Mouse (Mus musculus) stomach, embryonic 14.5 days (tissue): Measurements from ENCODE around the gene Actr3b. TPM values are rescaled to one million over a fixed set of nuclear protein-coding genes. Genes with fewer than 3 reads are reported as not detected.

Experiments
- ATAC-seq: fragments of 200-750 bp; cut with Nextera tagmentation; 2 replicates; pipeline ENCODE4 v1.8.0; 2017; ENCODE audit warnings: low read depth, moderate TSS enrichment; ENCODE audit not compliant: insufficient number of reproducible peaks, insufficient read depth, low FRiP score
- H3K27ac ChIP-seq: fragments of 300-500 bp; sonication (generic); 2 replicates; pipeline ENCODE4 v1.5.1; 2014; ENCODE audit warnings: mild to moderate bottlenecking, low read length, moderate library complexity, mixed read lengths
- H3K27me3 ChIP-seq: fragments of 300-500 bp; sonication (generic); 2 replicates; pipeline ENCODE4 v1.6.1; 2014; ENCODE audit warnings: low read length, control low read depth, mixed read lengths; ENCODE audit not compliant: control insufficient read depth, insufficient read depth
- H3K36me3 ChIP-seq: fragments of 300-500 bp; sonication (generic); 2 replicates; pipeline ENCODE4 v1.6.1; 2014; ENCODE audit warnings: mild to moderate bottlenecking, control low read depth, low read length, moderate library complexity, mixed read lengths; ENCODE audit not compliant: control insufficient read depth, insufficient read depth
- H3K4me1 ChIP-seq: fragments of 300-500 bp; sonication (generic); 2 replicates; pipeline ENCODE4 v1.6.1; 2014; ENCODE audit warnings: low read length, control low read depth, mixed read lengths; ENCODE audit not compliant: control insufficient read depth, insufficient read depth
- H3K4me2 ChIP-seq: fragments of 300-500 bp; sonication (generic); replicated peaks from 2 replicates; pipeline ENCODE4 v1.6.1; 2014; ENCODE audit warnings: low read depth, low read length, control low read depth
- H3K4me3 ChIP-seq: fragments of 300-500 bp; sonication (generic); 2 replicates; pipeline ENCODE4 v1.5.1; 2014; ENCODE audit warnings: low read depth, low read length, control low read depth
- H3K9ac ChIP-seq: fragments of 300-500 bp; sonication (generic); replicated peaks from 2 replicates; pipeline ENCODE4 v1.6.1; 2014; ENCODE audit warnings: low read depth, mild to moderate bottlenecking, control low read depth, low read length, moderate library complexity, mixed read lengths
- H3K9me3 ChIP-seq: fragments of 300-500 bp; sonication (generic); 2 replicates; pipeline ENCODE4 v1.6.1; 2016; ENCODE audit warnings: low read depth, low read length, control low read depth; ENCODE audit not compliant: control insufficient read depth
- WGBS: fragments of 180-500 bp; shearing (Covaris S2); extraction: QIAGEN DNeasy Blood & Tissue Kit; methylation state at CpG from one replicate; pipeline ENCODE4 v1.1.7; 2014; 5-methylcytosine and 5-hydroxymethylcytosine counted together
- polyA plus RNA-seq: library from polyadenylated mRNA; unstranded; fragments of >200 nt; fragmentation: Nextera tagmentation; extraction: Ambion mirVana; gene quantifications from 2 replicates; pipeline ENCODE4 v1.2.1, GENCODE M21; 2014

Gene Actr3b
- polyA plus RNA-seq, 1 experiment from 2014 or later: 4.4 TPM

DNA sequence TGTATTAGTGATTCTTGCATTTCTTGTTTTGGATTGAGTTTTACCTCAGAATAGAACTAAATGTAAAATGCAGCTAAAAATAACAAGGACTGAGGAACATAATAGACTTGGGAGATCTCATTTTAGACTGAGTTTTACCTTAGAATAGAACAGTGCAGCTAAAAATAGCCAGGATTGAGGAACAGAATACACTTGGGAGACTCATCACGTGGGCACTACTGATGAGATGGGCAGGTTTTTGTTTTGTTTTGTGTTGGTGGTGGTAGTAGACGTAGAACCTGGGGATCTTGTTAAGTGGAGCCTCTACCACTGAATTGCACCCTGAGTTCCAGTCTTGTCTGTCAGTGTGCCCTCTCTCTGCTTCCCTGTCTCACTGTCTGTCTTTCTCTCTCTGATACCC, 2.1 kb downstream of the Actr3b start:
- no peak overlapping the region for H3K4me3 ChIP-seq
- H3K9ac ChIP-seq: no peak overlapping the region
- H3K9me3 ChIP-seq: no peaks in the 10 kb centered on the region
- no peaks in the 10 kb centered on the region for H3K4me1 ChIP-seq
- H3K27ac ChIP-seq: no peak overlapping the region
- 89% methylated on average over 2 of the region's 2 CpGs for WGBS
- no peak for ATAC-seq
- H3K4me2 ChIP-seq: no peak overlapping the region
- no peaks in the 10 kb centered on the region for H3K36me3 ChIP-seq
- H3K27me3 ChIP-seq: no peaks in the 10 kb centered on the region

DNA sequence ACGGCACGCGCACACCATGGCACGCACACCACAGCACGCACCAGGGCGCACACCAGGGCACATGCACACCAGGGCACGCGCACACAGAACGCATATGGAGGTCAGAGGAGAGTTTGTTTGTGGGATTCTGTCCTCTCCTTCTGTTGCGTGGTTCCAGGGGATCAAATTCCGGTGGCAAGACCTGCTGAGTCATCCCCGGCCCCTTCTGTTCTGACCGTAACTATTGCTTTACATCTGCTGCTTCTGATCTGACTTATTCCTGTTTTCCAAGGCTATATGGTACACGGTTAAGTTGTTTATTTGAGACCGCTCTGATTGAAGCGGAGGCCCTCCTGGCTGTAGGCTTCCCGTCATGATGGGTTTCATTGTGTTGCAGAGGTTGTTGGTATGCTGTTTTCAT, 9.2 kb downstream of the Actr3b start:
- no peaks in the 10 kb centered on the region for H3K27me3 ChIP-seq
- WGBS: 72% methylated on average over 17 of the region's 17 CpGs
- no peaks in the 10 kb centered on the region for H3K4me1 ChIP-seq
- H3K9ac ChIP-seq: no peak overlapping the region
- H3K27ac ChIP-seq: no peak overlapping the region
- H3K36me3 ChIP-seq: no peaks in the 10 kb centered on the region
- no peak for ATAC-seq
- 0 out of 2 replicates have a peak overlapping the region, but pooled peaks have one; percentile 2 for H3K4me3 ChIP-seq
- H3K4me2 ChIP-seq: peak overlapping the region; percentile 27; the same call in 1 of the 2 replicates
- no peaks in the 10 kb centered on the region; the same call in 1 of the 2 replicates for H3K9me3 ChIP-seq

DNA sequence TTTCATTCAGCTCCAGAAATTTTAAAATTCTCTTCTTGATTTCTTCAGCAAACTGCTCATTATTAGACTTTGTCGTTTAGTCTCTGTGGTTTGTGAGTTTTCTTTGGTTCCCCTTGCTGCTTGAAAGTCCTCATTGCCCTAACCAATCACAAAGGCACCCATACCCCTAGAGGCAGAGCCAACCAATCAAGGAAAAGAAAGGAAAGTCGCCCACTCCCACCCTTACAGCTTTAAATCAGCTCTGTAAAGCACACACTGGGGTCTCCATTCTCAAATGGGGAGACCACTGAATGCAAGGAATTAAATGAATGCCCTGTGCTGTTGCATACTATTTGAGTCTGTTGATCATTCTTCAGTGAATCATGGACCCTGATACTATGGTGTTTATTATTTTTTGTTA, 9.6 kb downstream of the Actr3b start:
- Histone ChIP-seq H3K9me3 (no peaks in the 10 kb centered on the region; the same call in 1 of the 2 replicates), H3K4me3 (no peak overlapping the region), H3K27ac (no peak overlapping the region), H3K9ac (no peak overlapping the region), H3K27me3 (no peaks in the 10 kb centered on the region), H3K4me2 (no peak overlapping the region), H3K36me3 (no peaks in the 10 kb centered on the region), H3K4me1 (no peaks in the 10 kb centered on the region)
- 44% methylated on average over 2 of the region's 2 CpGs for WGBS
- ATAC-seq: no peak

DNA sequence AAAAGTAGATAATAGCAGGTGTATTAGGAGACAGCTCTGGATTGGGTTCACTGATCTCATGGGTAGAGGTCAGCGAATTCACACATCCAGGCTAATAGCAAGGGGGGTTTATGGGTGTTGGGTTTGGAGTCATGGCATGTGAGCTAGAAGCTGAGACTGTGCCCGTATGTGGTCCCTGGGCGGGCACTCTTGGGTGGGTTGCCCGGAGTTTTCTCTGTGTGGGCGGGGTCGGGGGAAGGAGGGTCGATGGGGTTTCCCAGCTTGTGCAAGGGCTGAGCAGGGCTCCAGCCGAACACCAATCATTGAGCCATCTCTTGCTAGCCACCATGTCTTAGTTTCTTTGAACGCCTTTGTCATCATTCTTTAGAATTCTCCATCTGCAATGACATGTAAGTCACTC, 12.7 kb downstream of the Actr3b start:
- ATAC-seq: no peak
- WGBS: 93% methylated on average over 9 of the region's 9 CpGs
- H3K9me3 ChIP-seq: no peaks in the 10 kb centered on the region; the same call in 1 of the 2 replicates

DNA sequence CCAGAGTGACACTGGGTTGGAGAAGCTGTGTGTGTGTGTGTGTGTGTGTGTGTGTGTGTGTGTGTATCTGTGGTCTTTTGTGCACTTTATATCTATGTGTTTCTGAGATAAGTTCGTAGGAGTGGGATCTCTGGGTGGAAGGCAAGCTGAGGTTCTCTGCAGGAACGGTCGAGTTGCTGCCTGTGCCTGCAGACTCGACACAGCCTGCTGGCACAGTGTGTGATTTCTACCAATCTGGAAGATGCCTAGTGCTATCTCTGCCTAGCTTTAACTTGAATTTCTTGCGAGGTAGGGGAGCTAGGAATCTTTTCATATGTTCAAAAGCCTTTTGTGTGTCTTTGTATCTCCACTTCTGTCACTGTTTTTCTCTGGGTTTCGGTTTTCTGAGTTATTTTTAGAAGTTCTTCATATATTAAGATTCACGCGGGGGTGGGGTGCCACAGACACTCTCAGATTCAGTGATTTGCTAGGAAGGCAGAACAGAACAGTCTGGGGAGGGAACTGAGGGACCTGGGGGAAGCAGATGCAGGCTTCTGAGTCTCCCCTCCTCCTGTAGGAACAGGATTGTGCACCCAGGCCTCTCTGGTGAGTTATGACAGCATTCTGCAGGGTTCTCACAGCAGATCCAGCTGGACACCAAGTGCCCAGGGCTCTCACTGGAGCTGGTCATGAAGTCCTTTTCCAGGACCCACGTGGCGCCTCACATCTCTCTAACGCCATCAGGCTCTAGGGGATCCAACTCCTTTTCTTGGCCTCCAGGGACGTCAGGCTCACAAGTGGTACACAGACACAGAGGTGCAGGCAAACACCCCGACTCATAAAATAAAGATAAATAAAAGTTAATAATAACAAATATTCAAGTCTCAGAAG, 14.4 kb downstream of the Actr3b start:
- ATAC-seq: no peak
- WGBS: 66% methylated on average over 13 of the region's 13 CpGs
- no peak overlapping the region for H3K27ac ChIP-seq
- no peaks in the 10 kb centered on the region for H3K27me3 ChIP-seq
- no peaks in the 10 kb centered on the region for H3K9me3 ChIP-seq
- H3K4me2 ChIP-seq: no peak overlapping the region
- no peaks in the 10 kb centered on the region for H3K4me1 ChIP-seq
- no peaks in the 10 kb centered on the region for H3K36me3 ChIP-seq
- H3K4me3 ChIP-seq: no peak overlapping the region
- H3K9ac ChIP-seq: no peak overlapping the region

More for the DNA sequence above, 12.7 kb downstream of the Actr3b start:
- no peak overlapping the region for H3K27ac ChIP-seq
- H3K27me3 ChIP-seq: no peaks in the 10 kb centered on the region
- H3K4me2 ChIP-seq: no peak overlapping the region
- no peak overlapping the region for H3K9ac ChIP-seq
- no peaks in the 10 kb centered on the region for H3K36me3 ChIP-seq
- no peaks in the 10 kb centered on the region for H3K4me1 ChIP-seq
- H3K4me3 ChIP-seq: no peak overlapping the region

DNA sequence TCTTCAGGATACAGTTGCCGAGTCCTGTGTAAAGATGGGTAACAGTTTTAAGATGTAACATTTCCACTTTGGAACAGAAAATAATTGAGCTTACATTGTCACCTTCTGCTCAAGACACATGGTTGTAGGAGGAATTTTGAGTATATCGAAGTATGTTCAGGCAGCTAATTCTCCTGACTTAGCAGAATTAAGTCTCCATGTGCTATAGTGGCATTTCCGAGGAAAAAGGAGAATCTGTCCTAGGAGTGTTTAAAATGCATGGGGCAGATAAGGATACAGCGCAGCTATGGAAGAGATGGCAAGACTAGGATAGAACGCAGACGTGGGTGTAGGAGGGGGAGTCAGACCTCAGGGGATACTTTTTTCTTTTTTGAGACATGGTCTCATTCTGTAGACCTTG, 31.8 kb downstream of the Actr3b start:
- Histone ChIP-seq H3K36me3 (no peaks in the 10 kb centered on the region), H3K9ac (no peak overlapping the region), H3K4me2 (no peak overlapping the region), H3K27me3 (no peaks in the 10 kb centered on the region), H3K9me3 (no peaks in the 10 kb centered on the region), H3K4me1 (no peaks in the 10 kb centered on the region), H3K27ac (no peak overlapping the region), H3K4me3 (no peak overlapping the region)
- 87% methylated on average over 6 of the region's 6 CpGs for WGBS
- ATAC-seq: no peak

DNA sequence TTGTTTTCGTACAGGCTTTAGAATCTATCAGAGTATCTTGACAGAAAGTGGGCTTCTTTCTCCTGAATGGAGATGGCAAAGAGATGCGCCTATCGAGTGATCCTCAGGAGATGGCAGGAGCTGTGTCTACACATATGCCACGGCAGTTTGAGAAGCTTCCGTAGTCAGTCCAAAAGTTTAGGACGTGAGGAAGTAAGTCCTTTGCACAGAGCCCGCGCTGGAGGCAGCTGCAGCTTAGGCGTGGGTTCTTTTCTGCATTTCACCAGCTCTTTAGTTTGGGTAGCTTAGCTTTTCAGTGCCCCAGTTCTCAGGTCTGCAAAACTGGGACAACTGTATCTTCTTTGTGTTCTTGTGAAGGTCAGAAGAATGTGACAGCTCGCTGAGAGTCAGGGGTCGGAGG, 38.0 kb downstream of the Actr3b start:
- Histone ChIP-seq H3K4me3 (no peak overlapping the region), H3K9me3 (no peaks in the 10 kb centered on the region), H3K4me1 (no peaks in the 10 kb centered on the region), H3K27me3 (no peaks in the 10 kb centered on the region), H3K9ac (no peak overlapping the region), H3K27ac (no peak overlapping the region), H3K36me3 (no peaks in the 10 kb centered on the region), H3K4me2 (no peak overlapping the region)
- WGBS: 84% methylated on average over 11 of the region's 11 CpGs
- no peak for ATAC-seq

DNA sequence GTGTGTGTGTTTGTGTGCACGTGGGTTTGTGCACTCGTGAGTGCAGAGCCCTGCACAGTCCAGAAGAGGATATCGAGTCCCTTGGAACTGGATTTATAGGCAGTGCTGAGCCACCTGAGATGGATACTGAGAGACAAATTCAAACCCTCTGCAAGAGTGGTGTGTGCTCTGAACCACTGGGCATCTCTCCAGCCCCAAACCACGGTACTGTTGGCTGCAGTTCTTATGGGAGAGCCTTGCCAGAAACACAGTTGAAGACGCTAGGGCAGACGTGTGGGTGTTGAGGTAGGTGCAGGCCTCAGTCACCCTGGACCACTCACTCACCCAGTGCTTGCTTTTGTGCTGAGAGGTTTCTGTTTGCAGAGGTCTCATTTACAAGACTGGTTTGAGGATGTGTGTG, 41.1 kb downstream of the Actr3b start:
- Histone ChIP-seq H3K27me3 (no peaks in the 10 kb centered on the region), H3K36me3 (no peaks in the 10 kb centered on the region), H3K9me3 (no peaks in the 10 kb centered on the region), H3K9ac (no peak overlapping the region), H3K4me1 (no peaks in the 10 kb centered on the region), H3K4me2 (no peak overlapping the region), H3K27ac (no peak overlapping the region), H3K4me3 (no peak overlapping the region)
- no peak for ATAC-seq
- WGBS: 69% methylated on average over 6 of the region's 6 CpGs

DNA sequence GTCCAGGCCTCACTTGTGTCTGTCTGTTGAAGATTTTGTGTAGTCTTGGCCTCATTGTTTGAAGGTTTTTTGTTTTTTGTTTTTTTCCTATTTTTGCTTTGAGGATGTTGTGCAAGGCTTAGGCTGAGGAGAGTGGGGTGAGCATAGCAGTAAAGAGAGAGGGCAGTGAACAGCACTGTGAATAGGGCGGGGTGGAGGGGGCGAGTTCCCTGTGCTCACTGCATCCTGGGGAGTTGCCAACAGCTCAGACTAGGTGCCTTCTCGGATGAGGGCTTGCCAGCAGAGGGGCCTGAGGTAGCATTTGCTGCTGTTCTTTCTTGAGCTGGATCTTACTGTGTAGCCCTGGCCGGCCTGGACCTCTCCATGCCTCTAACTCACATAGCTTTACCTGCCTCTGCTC, 41.9 kb downstream of the Actr3b start:
- H3K4me2 ChIP-seq: no peak overlapping the region
- H3K9ac ChIP-seq: no peak overlapping the region
- ATAC-seq: no peak
- no peak overlapping the region for H3K4me3 ChIP-seq
- no peaks in the 10 kb centered on the region for H3K27me3 ChIP-seq
- no peaks in the 10 kb centered on the region for H3K36me3 ChIP-seq
- no peaks in the 10 kb centered on the region for H3K9me3 ChIP-seq
- 71% methylated on average over 4 of the region's 4 CpGs for WGBS
- no peaks in the 10 kb centered on the region for H3K4me1 ChIP-seq
- no peak overlapping the region for H3K27ac ChIP-seq
